Mouse (Mus musculus): ENCODE measurements at regions not wholly inside any gene's neighbourhood (a gene's known extent, or its start where the extent isn't known, plus 50 kb on each side); places are given as distances from the start of the nearest gene placed in this dataset.

DNA sequence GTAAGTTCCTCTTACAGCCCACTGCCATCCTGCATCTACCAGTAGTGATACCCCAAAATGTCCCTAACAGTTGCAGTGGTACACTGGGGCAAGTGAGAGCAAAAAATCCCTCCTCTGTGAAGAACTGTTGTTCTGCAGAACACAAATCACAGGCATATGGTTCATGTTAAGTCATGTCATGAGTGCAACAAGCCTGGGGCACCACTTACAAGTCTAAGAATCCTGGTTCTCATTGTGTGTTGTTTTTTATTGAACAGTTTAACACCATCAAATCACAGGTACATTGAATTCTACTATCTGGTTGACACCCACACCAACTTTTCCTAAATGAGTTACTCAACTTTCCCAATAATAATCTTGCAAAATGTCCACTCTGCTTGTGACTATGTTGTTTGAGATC, 71.5 kb upstream of the Ptgfr start:
- TF ChIP-seq CTCF (IDR thresholded peaks at IDR 0.05): no peak
- no peak for TF ChIP-seq EP300 (IDR thresholded peaks at IDR 0.05)

Data from lung, postnatal 0 days (tissue).